Mouse (Mus musculus): ENCODE results near the gene Cpa2. TPM values are rescaled to one million over a fixed set of nuclear protein-coding genes. Genes with fewer than 3 reads are reported as not detected.

Gene Cpa2
- 2.6 and 3.5 TPM in 2 replicates for polyA plus RNA-seq (2012; rRNA removed)

GRCm38 (mm10) chr6:30541009-30541799 lies at the start of gene Cpa2:
Gene Cpa2 (plus strand): TSS chr6:30541582.

DNA sequence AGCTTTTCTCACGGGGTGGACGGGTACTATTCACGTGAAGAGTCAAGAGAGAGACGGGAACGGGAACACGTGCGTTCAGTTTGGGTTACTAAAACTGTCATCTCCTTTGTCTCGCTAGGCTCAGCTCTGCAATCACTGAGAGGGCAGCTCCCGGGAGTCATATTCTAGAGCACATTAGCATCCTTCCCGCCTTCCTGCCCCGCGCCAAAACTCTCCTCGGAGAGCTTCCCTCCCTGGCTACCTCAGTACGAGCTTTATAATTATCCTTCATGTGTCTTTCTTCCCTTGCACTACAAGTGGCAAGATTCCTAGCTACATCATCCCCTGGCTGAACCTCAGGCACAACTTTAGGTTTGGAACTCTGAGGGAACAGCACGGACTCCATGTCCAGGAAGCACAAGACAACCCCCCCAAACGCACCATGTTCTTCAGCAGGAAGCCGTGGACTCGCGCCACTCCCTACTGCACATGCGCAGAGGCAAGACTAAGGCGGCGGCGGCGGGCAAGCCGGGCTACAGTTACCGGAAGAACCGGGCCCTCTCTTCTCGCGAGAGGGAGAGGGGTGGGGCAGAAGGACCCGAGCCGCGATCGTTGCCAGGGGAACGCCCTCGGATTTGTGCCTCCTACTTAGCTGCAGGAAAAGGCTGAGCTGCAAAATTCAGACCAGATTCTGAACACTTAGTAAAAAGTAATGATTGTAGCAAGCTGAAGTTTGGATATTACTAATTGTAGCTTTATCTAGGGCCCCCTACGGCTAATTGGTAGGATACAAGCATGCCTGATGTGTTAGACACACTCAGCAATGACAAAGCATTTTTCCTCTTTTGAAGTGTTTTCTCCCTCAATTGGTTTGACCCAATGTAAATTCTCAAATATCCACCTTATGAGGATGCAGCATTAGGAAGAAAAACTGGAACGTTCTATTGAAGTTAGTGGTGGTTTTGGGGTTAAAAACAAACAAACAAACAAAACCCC lies 31.8 kb upstream of the Cpa2 start, which contains the start of the genes Tmem209 and Ssmem1:
Tmem209 (minus strand) TSS at position 519 of the 975 bp plus-strand sequence.
Ssmem1 (plus strand) TSS at position 585 of the 975 bp plus-strand sequence.

GRCm38 (mm10) chr6:30568069-30568468 lies 26.7 kb downstream of the Cpa2 start, which contains the start of gene Cpa4:
Gene Cpa4 (plus strand): TSS chr6:30568369.

GRCm38 (mm10) chr6:30610710-30611109 lies 69.3 kb downstream of the Cpa2 start, which contains the start of gene Cpa5:
Gene Cpa5 (plus strand): TSS chr6:30611010.

Other genes with a start within 250 kb of the Cpa2 start
- 57.2 and 61.5 TPM in 2 replicates for gene Ube2h, start 237.0 kb upstream of the Cpa2 start, polyA plus RNA-seq (2012; rRNA removed)
- 38.5 and 41.9 TPM in 2 replicates for gene Zc3hc1, start 150.6 kb upstream of the Cpa2 start, polyA plus RNA-seq (2012; rRNA removed)
- gene Klhdc10, start 139.7 kb upstream of the Cpa2 start, polyA plus RNA-seq (2012; rRNA removed), result 110 and 117 TPM in 2 replicates
- gene Tmem209, start 31.8 kb upstream of the Cpa2 start, polyA plus RNA-seq (2012; rRNA removed), result 43.2 and 48.2 TPM in 2 replicates
- 0.12 and 0.14 TPM in 2 replicates for gene Ssmem1, start 31.7 kb upstream of the Cpa2 start, polyA plus RNA-seq (2012; rRNA removed)
- 2.1 and 2.5 TPM in 2 replicates for gene Cpa4, start 26.8 kb downstream of the Cpa2 start, polyA plus RNA-seq (2012; rRNA removed)
- 0.02 and 0.21 TPM in 2 replicates for gene Cpa5, start 69.4 kb downstream of the Cpa2 start, polyA plus RNA-seq (2012; rRNA removed)
- 0.63 and 0.86 TPM in 2 replicates for gene Cpa1, start 97.6 kb downstream of the Cpa2 start, polyA plus RNA-seq (2012; rRNA removed)
- 17.3 and 20.3 TPM in 2 replicates for gene Cep41, start 152.2 kb downstream of the Cpa2 start, polyA plus RNA-seq (2012; rRNA removed)
- 582 and 859 TPM in 2 replicates for gene Mest, start 182.0 kb downstream of the Cpa2 start, polyA plus RNA-seq (2012; rRNA removed)

Data from central nervous system, embryonic 14 days (tissue).